Mouse (Mus musculus): ENCODE results near the gene Dglucy.
A peak's percentile ranks its signal among the peaks of the same experiment; 100 is the strongest.

Dglucy gene

DNA sequence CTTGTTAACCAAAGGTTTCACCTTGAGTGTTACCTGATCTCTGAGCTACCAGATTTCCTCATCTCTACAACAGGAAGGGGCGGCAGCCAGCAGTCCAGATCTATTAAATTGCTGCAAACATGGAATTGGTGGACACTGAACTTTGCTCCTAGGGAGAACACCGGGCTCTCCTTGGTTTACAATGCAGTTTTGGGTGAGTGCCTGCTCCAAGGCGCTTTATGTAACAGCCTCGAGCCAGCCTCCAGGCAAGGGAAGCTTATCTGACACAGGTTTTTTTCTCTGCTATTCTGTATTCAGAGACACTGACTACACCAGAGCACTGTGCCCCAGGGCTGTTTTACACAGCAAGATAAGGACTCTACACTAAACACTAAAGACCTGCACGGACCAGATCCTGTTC lies 155.9 kb downstream of the Dglucy start:
- no peak for DNase-seq (ENCODE audit: low spot score)

GRCm38 (mm10) chr12:100936116-100936515 lies 157.3 kb downstream of the Dglucy start:
- DNase-seq (ENCODE audit: low spot score) = no peak

DNA sequence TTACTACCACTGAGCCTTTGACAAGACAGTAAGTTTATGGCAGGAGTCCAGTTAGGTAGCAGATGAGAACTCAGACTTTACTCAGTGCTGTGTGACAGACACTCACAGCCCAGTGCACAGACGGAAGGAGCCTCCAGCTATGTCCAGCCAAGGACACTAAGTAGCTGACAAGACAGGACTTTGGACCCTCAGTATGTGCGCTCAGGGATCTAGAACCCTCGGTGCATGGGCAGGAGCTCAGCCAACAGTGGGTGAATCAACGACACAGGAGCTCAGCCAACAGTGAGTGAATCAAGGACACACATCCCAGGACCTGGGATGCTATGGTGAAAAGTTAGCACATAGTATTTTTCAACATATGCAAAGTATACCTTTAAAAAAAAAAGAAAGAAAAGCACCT lies 157.9 kb downstream of the Dglucy start:
- DNase-seq (ENCODE audit: low spot score) = no peak

DNA sequence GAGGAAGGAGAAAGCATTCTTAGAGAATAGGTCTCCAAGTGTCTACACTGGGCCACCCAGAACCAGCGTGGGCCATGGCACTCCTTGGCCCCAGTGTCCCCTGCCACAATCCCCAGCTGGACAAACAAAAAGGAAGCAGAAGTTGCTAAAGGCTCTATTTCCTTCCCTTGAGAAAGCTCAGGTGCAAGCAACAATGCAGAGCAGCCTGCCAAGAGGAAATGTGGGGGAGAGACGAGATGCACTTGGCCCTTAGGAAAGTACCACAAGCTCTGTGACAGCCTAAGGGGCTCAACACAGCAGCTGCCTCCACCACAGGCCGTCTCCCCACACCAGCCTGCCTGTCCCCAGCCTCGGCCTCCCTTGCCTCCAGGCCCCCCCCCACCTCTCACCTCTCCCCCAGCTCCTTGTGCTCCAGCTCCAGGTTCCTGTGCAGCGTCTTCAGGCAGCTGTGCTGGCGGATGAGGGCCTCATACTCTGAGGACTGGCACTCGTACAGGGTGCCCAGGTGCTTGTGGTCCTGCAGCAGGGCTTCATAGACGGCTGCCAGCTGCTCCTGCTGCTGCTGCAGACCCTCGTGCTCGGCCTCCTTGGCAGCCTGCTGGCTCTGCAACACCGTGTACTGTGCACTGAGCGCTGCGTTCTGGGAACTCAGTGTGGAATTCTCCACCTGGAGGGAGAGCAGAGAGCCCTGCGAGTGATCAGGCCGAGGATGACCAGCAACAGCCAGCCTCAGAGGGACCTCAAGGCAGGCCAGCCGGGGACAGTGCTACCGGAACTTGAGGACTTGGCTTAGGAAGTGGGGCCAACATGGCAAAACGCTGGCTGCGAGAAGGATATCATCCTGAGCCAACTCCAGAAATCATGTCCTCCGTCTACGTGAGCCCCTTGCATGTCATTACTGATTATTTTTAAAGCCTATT lies 158.8 kb downstream of the Dglucy start:
- no peak for DNase-seq (ENCODE audit: low spot score)

DNA sequence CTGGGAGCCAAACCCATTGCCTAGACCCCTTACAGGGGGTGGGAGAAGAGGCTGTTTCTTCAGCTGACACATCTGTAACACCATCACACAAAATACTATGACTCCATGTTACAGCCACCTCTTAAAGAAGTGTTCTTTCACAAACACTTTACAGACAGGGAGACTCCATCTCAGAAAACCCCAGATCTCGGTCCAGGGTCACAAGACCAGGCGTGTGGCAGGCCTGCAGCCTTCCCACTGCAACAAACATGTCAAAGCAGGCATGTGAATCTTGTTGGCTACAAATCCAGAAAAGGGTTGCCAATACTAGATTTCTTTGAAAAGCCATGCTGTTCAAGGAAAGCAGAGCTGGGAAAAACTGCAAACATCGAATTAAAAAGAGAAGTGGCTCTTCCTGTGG lies 162.5 kb downstream of the Dglucy start:
- DNase-seq (ENCODE audit: low spot score) = no peak

- no peak for DNase-seq (ENCODE audit: low spot score)
Measured at GRCm38 (mm10) chr12:100943146-100943545, 164.3 kb downstream of the Dglucy start.

DNA sequence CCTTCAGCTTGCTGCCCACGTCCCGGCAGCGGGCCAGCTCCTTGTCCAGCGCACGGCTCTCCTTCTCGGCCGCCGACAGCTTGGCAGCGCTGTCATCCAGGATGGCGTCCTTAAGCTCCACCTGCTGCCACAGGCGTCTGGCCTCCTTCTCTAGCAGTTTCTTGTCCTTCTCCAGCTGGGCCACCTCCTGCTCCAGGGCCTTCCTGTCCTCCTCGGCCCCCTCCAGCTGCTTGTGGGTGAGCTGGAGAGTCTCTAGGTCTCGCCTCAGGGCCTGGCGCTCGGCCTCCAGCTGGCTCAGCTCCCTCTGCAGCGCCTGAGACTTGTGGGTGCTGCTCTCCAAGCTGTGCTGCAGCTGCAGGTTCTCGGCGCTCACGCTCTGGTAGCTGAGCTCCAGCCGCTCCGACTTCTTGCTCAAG lies 166.1 kb downstream of the Dglucy start:
- no peak for DNase-seq (ENCODE audit: low spot score)

DNA sequence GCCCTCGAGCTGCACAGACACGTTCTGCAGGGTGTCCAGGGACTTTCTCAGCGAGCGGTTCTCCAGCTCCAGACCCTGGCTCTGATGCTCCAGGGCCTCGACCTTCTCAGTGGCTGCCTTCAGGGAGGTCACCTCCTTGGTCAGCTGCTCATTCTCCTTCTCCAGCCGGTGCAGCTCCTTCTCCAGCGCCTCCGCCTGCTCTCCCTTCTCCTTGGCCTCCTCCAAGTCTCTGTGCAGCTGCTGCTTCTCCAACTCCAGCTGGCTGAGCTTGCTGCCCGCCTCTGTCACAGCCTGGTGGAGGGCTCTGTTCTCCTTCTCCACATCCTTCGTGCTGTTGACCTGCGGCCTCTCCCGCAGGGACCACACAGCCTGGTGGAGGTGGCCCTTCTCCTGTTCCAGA lies 166.6 kb downstream of the Dglucy start:
- DNase-seq (ENCODE audit: low spot score) = peak; percentile 11

- no peak for DNase-seq (ENCODE audit: low spot score)
Measured at GRCm38 (mm10) chr12:100945948-100946347, 167.1 kb downstream of the Dglucy start.
